Mouse (Mus musculus): ENCODE measurements around the gene Slc7a8.

DNA sequence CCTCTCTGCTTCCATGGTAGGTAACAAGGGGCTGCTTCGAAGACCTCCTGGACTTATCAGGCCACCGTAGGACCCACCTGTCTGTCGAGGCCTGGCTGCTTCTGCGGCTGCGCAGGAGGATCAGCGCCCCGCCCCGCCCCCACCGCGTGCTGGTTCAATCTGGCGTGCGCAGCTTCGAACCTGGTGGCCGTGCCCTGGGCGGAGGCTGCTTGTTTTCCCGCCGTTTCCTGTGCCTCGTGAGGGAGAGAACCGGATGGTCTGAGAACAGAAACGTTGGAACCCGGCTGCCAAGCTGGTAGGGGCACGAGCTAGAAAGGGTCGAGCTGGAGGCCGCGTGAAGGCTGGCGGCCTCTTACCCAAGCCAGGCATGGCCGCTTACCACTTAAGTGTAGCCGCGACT lies 32.2 kb upstream of the Slc7a8 start, which contains the start of gene Rnf212b:
- TF ChIP-seq POLR2A (IDR thresholded peaks at IDR 0.05; ENCODE audit: low read depth, low read length) = no peak
- no peak for TF ChIP-seq CTCF (conservative IDR thresholded peaks at IDR 0.05; ENCODE audit: insufficient read depth, insufficient read length, low read depth, low read length)
